Mouse (Mus musculus) embryonic fibroblast, embryonic 13.5 days (primary cell): ENCODE measurements around the gene Asb8. TPM values are rescaled to one million over a fixed set of nuclear protein-coding genes. Genes with fewer than 3 reads are reported as not detected.

Experiments
- H3K27ac ChIP-seq: 2 replicates; pipeline ENCODE4 v1.5.1; 2012; ENCODE audit warnings: low read length, control low read depth, inconsistent platforms; ENCODE audit not compliant: insufficient read depth
- H3K4me1 ChIP-seq: 2 replicates; pipeline ENCODE4 v1.6.1; 2011; ENCODE audit warnings: low read length; ENCODE audit not compliant: control insufficient read depth, insufficient read depth
- H3K4me3 ChIP-seq: 2 replicates; pipeline ENCODE4 v1.5.1; 2011; ENCODE audit warnings: mild to moderate bottlenecking, control low read depth, low read length; ENCODE audit not compliant: insufficient read depth
- CTCF ChIP-seq: IDR thresholded peaks from 2 replicates; pipeline ENCODE4 v1.5.1; 2011; ENCODE audit warnings: mild to moderate bottlenecking, control low read depth, low read length, moderate library complexity, borderline replicate concordance; ENCODE audit not compliant: insufficient read depth
- POLR2A ChIP-seq: IDR thresholded peaks from 2 replicates; pipeline ENCODE4 v1.6.1; 2011; ENCODE audit warnings: low read depth, mild to moderate bottlenecking, control low read depth, low read length, moderate library complexity
- polyA plus RNA-seq: library from polyadenylated mRNA; stranded (reverse); fragments of >200 nt; gene quantifications from 2 replicates; pipeline ENCODE4 v1.2.4, GENCODE M21; 2011; ENCODE audit warnings: low read depth; ENCODE audit not compliant: missing spikeins, insufficient read length

Asb8 gene
- 26.8 and 31.5 TPM in 2 replicates for polyA plus RNA-seq

- Histone ChIP-seq H3K4me1 (no peaks in the 10 kb centered on the region), H3K27ac (no peak within 1 kb of the TSS), H3K4me3 (no peak within 1 kb of the TSS)
- TF ChIP-seq POLR2A (no peak), CTCF (no peak)
Measured at GRCm38 (mm10) chr15:98165525-98165924, at the start of gene Asb8. Asb8 (minus strand) TSS chr15:98165625.

- Histone ChIP-seq H3K4me3 (no peak overlapping the region), H3K27ac (no peak overlapping the region), H3K4me1 (no peaks in the 10 kb centered on the region)
- TF ChIP-seq POLR2A (no peak), CTCF (no peak)
Measured at GRCm38 (mm10) chr15:98214130-98214529, 48.7 kb upstream of the Asb8 start.

GRCm38 (mm10) chr15:98213336-98213870, 48.0 kb upstream of the Asb8 start:
- Histone ChIP-seq H3K4me3 (no peak overlapping the region), H3K27ac (no peak overlapping the region), H3K4me1 (no peaks in the 10 kb centered on the region)
- TF ChIP-seq CTCF (no peak), POLR2A (no peak)

- Histone ChIP-seq H3K27ac (no peak overlapping the region), H3K4me3 (no peak overlapping the region), H3K4me1 (no peaks in the 10 kb centered on the region)
- TF ChIP-seq CTCF (no peak), POLR2A (no peak)
Measured at GRCm38 (mm10) chr15:98209676-98210075, 44.3 kb upstream of the Asb8 start.

- no peak within 1 kb of the TSS for H3K27ac ChIP-seq
- TF ChIP-seq CTCF (no peak), POLR2A (no peak)
- no peak within 1 kb of the TSS for H3K4me3 ChIP-seq
- no peaks in the 10 kb centered on the region for H3K4me1 ChIP-seq
Measured at GRCm38 (mm10) chr15:98195442-98195841, 30.0 kb upstream of the Asb8 start, which contains the start of gene Olfr288. Olfr288 (minus strand) TSS chr15:98195542.

GRCm38 (mm10) chr15:98184456-98184855, 19.0 kb upstream of the Asb8 start:
- no peak overlapping the region for H3K27ac ChIP-seq
- no peak overlapping the region for H3K4me3 ChIP-seq
- TF ChIP-seq POLR2A (no peak), CTCF (no peak)

GRCm38 (mm10) chr15:98181856-98182570, 16.6 kb upstream of the Asb8 start:
- no peak overlapping the region for H3K27ac ChIP-seq
- H3K4me3 ChIP-seq = no peak overlapping the region
- H3K4me1 ChIP-seq = peaks cover 5% of the 10 kb centered on the region; the same call in 1 of the 2 replicates
- TF ChIP-seq CTCF (no peak), POLR2A (no peak)

More at GRCm38 (mm10) chr15:98184456-98184855, 19.0 kb upstream of the Asb8 start:
- H3K4me1 ChIP-seq = peaks cover 5% of the 10 kb centered on the region; the same call in 1 of the 2 replicates

GRCm38 (mm10) chr15:98181132-98181711, 15.8 kb upstream of the Asb8 start:
- Histone ChIP-seq H3K4me1 (peaks cover 5% of the 10 kb centered on the region; the same call in 1 of the 2 replicates), H3K4me3 (peak overlapping the region; percentile 49), H3K27ac (no peak overlapping the region)
- TF ChIP-seq CTCF (peak; percentile 80), POLR2A (no peak; the same call in 1 of the 2 replicates)

- Histone ChIP-seq H3K4me1 (peaks cover 5% of the 10 kb centered on the region; the same call in 1 of the 2 replicates), H3K27ac (no peak overlapping the region), H3K4me3 (peak overlapping the region; percentile 49)
- TF ChIP-seq CTCF (no peak), POLR2A (no peak)
Measured at GRCm38 (mm10) chr15:98180567-98181131, 15.2 kb upstream of the Asb8 start.
